Mouse (Mus musculus): ENCODE data around the gene Znrf1.

- TF ChIP-seq HCFC1 (IDR thresholded peaks at IDR 0.05; ENCODE audit: borderline replicate concordance, insufficient read depth, low read length) (no peak), ZNF384 (IDR thresholded peaks at IDR 0.05; ENCODE audit: low read depth, low read length) (no peak), MAFK (IDR thresholded peaks at IDR 0.05; ENCODE audit: insufficient read depth, low read depth, low read length) (no peak), CHD2 (IDR thresholded peaks at IDR 0.05; ENCODE audit: low read depth, low read length) (no peak)
These were observed 52.4 kb downstream of the Znrf1 start for GRCm38 (mm10) chr8:111588336-111588735.
